Mouse (Mus musculus) kidney, embryonic 15.5 days (tissue): ENCODE data around the gene 4933434E20Rik. TPM values are rescaled to one million over a fixed set of nuclear protein-coding genes. Genes with fewer than 3 reads are reported as not detected.

Experiments
- ATAC-seq: fragments of 200-750 bp; cut with Nextera tagmentation; replicated peaks from 2 replicates; pipeline ENCODE4 v1.8.0; 2017; ENCODE audit warnings: moderate TSS enrichment; ENCODE audit not compliant: low FRiP score
- H3K27ac ChIP-seq: fragments of 300-500 bp; sonication (generic); 2 replicates; pipeline ENCODE4 v1.5.1; 2015; ENCODE audit warnings: mild to moderate bottlenecking, inconsistent platforms
- H3K27me3 ChIP-seq: fragments of 300-500 bp; sonication (generic); 2 replicates; pipeline ENCODE4 v1.6.1; 2015; ENCODE audit warnings: inconsistent platforms
- H3K36me3 ChIP-seq: fragments of 300-500 bp; sonication (generic); 2 replicates; pipeline ENCODE4 v1.6.1; 2015; ENCODE audit warnings: inconsistent platforms
- H3K4me1 ChIP-seq: fragments of 300-500 bp; sonication (generic); 2 replicates; pipeline ENCODE4 v1.6.1; 2015; ENCODE audit warnings: inconsistent platforms
- H3K4me2 ChIP-seq: fragments of 300-500 bp; sonication (generic); 2 replicates; pipeline ENCODE4 v1.6.1; 2015; ENCODE audit warnings: moderate library complexity, mild to moderate bottlenecking, inconsistent platforms
- H3K4me3 ChIP-seq: fragments of 300-500 bp; sonication (generic); replicated peaks from 2 replicates; pipeline ENCODE4 v1.5.1; 2015; ENCODE audit warnings: mild to moderate bottlenecking, inconsistent platforms
- H3K9ac ChIP-seq: fragments of 300-500 bp; sonication (generic); 2 replicates; pipeline ENCODE4 v1.6.1; 2015; ENCODE audit warnings: mild to moderate bottlenecking, inconsistent platforms
- H3K9me3 ChIP-seq: fragments of 300-500 bp; sonication (generic); replicated peaks from 2 replicates; pipeline ENCODE4 v1.6.1; 2016; ENCODE audit warnings: inconsistent platforms
- WGBS: fragments of 180-500 bp; shearing (Covaris S2); methylation state at CpG from one replicate; pipeline ENCODE4 v1.1.7; 2015; ENCODE audit warnings: mixed read lengths; 5-methylcytosine and 5-hydroxymethylcytosine counted together
- microRNA counts: library from miRNA; unstranded; fragments of <30 nt; microRNA quantifications from one replicate; lab custom pipeline; 2016
- microRNA-seq: library from miRNA; unstranded; fragments of <30 nt; microRNA quantifications from one replicate; pipeline ENCODE4, GENCODE M21; 2016
- polyA plus RNA-seq: library from polyadenylated mRNA; unstranded; fragments of >200 nt; fragmentation: Nextera tagmentation; extraction: Ambion mirVana; gene quantifications from 2 replicates; pipeline ENCODE4 v1.2.1, GENCODE M21; 2015

Gene 4933434E20Rik
- polyA plus RNA-seq, 1 experiment from 2014 or later, result 172 TPM

DNA sequence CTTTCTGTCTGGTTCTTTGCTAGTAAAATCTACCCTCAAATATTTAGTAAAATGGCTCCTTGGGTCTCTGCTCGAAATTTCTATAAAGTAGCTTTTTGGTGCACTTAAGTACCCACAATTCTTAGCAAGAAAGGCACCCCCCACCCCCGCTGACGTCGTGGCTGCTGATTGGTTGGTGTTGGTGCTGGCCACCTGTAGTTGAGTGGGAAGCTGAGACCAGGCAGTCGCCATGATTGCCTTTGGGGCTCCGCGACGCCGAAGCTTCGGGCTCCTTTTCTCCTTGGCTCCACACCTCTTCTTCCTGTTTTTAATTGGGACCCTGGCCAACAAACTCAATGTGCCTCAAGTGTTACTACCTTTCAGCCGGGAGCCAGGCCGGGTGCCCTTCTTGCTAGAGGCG is 52.5 kb downstream of the 4933434E20Rik start, which contains the start of gene Nup210l:
Nup210l (plus strand) TSS at position 195 of the 400 bp plus-strand sequence.
- no peak within 1 kb of the TSS for H3K4me3 ChIP-seq
- 86% methylated on average over 13 of the region's 13 CpGs for WGBS
- H3K9ac ChIP-seq, result no peak within 1 kb of the TSS
- no peaks in the 10 kb centered on the region for H3K9me3 ChIP-seq
- ATAC-seq, result no peak
- H3K4me1 ChIP-seq, result peaks cover 4% of the 10 kb centered on the region; the same call in 1 of the 2 replicates
- peaks cover 26% of the 10 kb centered on the region for H3K36me3 ChIP-seq
- no peak within 1 kb of the TSS for H3K4me2 ChIP-seq
- no peaks in the 10 kb centered on the region for H3K27me3 ChIP-seq
- no peak within 1 kb of the TSS for H3K27ac ChIP-seq

DNA sequence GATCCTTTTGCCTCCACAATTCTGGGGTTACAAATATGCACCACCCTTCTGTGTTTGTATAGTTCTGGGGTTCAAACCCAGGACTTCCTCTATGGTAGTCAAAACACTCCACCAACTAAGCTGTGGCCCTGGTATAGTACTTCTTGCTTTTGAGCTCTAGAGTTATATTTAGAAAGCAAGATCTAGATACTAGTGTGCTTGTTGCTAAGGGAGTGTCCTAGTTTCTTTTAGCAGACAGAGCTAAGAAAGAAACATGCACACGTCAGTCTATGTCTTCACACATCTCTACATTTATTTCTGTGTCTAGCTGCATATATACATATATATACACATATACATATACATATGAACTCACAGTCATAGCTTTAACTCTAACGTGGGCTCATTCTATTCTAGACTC is 60.3 kb downstream of the 4933434E20Rik start:
- 82% methylated on average over 2 of the region's 2 CpGs for WGBS
- no peak overlapping the region for H3K9ac ChIP-seq
- no peak overlapping the region for H3K27ac ChIP-seq
- no peaks in the 10 kb centered on the region for H3K36me3 ChIP-seq
- no peaks in the 10 kb centered on the region for H3K27me3 ChIP-seq
- no peaks in the 10 kb centered on the region for H3K9me3 ChIP-seq
- no peak overlapping the region for H3K4me2 ChIP-seq
- H3K4me1 ChIP-seq, result no peaks in the 10 kb centered on the region
- no peak overlapping the region for H3K4me3 ChIP-seq
- ATAC-seq, result no peak

DNA sequence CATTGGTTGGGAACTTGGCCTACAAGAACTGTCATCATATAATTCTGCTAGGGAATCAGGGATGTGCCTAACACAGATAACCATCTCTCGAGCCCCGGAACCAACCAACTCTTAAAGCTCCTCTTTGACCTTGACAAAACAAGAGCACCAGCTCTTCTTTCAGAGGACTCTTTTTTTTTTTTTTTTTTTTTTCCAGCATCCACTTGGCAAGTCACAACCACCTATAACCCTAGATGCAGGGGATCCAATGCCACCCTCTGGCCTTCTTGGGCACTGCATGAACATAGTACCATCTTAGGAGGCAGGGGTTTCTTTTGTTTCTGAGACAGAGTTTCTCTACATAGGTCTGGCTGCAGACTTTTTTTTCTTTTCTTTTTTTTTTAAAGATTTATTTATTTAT is 62.9 kb downstream of the 4933434E20Rik start:
- 76% methylated on average over 2 of the region's 2 CpGs for WGBS
- no peak for ATAC-seq

DNA sequence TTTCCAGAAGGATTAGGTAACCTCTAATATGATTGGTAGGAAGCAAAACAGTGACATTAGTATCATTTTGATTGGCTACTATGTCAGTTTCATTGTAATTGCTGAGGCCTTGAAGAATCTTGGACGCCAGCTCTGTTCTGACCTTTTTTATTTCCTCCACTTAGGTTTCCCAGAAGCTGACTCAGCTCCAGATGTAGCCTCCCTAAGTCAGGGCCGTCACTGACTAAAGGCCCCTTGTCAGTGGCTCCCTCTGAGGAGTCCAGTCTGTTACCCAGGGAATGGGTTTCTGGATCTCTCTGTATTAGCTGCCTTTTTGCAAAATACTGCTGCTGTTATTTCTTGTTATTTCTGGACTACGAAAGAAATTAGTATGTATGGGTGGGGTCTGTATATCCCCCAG is 64.1 kb downstream of the 4933434E20Rik start:
- WGBS, result 44% methylated on average over 3 of the region's 3 CpGs
- no peak overlapping the region for H3K4me3 ChIP-seq
- H3K9ac ChIP-seq, result no peak overlapping the region
- H3K9me3 ChIP-seq, result no peaks in the 10 kb centered on the region
- no peaks in the 10 kb centered on the region for H3K4me1 ChIP-seq
- ATAC-seq, result peak; percentile 79
- peak overlapping the region; percentile 29; the same call in 1 of the 2 replicates for H3K27ac ChIP-seq
- H3K36me3 ChIP-seq, result no peaks in the 10 kb centered on the region
- no peaks in the 10 kb centered on the region for H3K27me3 ChIP-seq
- no peak overlapping the region for H3K4me2 ChIP-seq

More for the DNA sequence above, 62.9 kb downstream of the 4933434E20Rik start:
- no peak overlapping the region for H3K4me3 ChIP-seq
- H3K4me2 ChIP-seq, result no peak overlapping the region
- H3K27me3 ChIP-seq, result no peaks in the 10 kb centered on the region
- H3K9me3 ChIP-seq, result no peaks in the 10 kb centered on the region
- no peak overlapping the region for H3K27ac ChIP-seq
- no peaks in the 10 kb centered on the region for H3K36me3 ChIP-seq
- H3K9ac ChIP-seq, result no peak overlapping the region
- no peaks in the 10 kb centered on the region for H3K4me1 ChIP-seq

MicroRNA genes within 50 kb of the gene (microRNA counts, 519-probe panel; counts per million panel counts)
- 2,734 counts per million, percentile 66 among the panel's probes with 10 or more counts for microRNA mmu-miR-190b (lab: Ali Mortazavi, UCI)

Small RNA genes within 50 kb of the gene (microRNA-seq; reads per million reads assigned to microRNA genes)
- gene Mir190b, result 11.3 reads per million, percentile 30 among the genes with 10 or more reads in this experiment
- 0.89 reads per million for gene Mir7669

Other genes with a start within 250 kb of the 4933434E20Rik start
- gene She, start 220.3 kb upstream of the 4933434E20Rik start, polyA plus RNA-seq, result 6.6 and 7.5 TPM in 2 replicates
- gene Il6ra, start 138.4 kb upstream of the 4933434E20Rik start, polyA plus RNA-seq, result 0.87 and 1.1 TPM in 2 replicates
- 11.9 and 13.2 TPM in 2 replicates for gene Atp8b2, start 88.1 kb upstream of the 4933434E20Rik start, polyA plus RNA-seq
- 174 and 180 TPM in 2 replicates for gene Hax1, start 52.9 kb upstream of the 4933434E20Rik start, polyA plus RNA-seq
- 197 and 201 TPM in 2 replicates for gene Ubap2l, start 992 bp downstream of the 4933434E20Rik start, polyA plus RNA-seq
- 547 and 591 TPM in 2 replicates for gene Tpm3, start 21.0 kb downstream of the 4933434E20Rik start, polyA plus RNA-seq
- gene Nup210l, start 52.5 kb downstream of the 4933434E20Rik start, polyA plus RNA-seq, result 0.40 and 0.45 TPM in 2 replicates
- gene Rps27, start 162.0 kb downstream of the 4933434E20Rik start, polyA plus RNA-seq, result 1,600 and 1,610 TPM in 2 replicates
- 39.8 and 40.8 TPM in 2 replicates for gene Rab13, start 162.1 kb downstream of the 4933434E20Rik start, polyA plus RNA-seq
- gene Jtb, start 180.0 kb downstream of the 4933434E20Rik start, polyA plus RNA-seq, result 96.9 and 105 TPM in 2 replicates
- 3.7 and 6.9 TPM in 2 replicates for gene Creb3l4, start 191.9 kb downstream of the 4933434E20Rik start, polyA plus RNA-seq
- gene Slc39a1, start 196.5 kb downstream of the 4933434E20Rik start, polyA plus RNA-seq, result 101 and 104 TPM in 2 replicates
- 26.1 and 26.7 TPM in 2 replicates for gene Crtc2, start 202.5 kb downstream of the 4933434E20Rik start, polyA plus RNA-seq
- gene Dennd4b, start 213.5 kb downstream of the 4933434E20Rik start, polyA plus RNA-seq, result 3.9 and 4.1 TPM in 2 replicates
- gene Gatad2b, start 241.5 kb downstream of the 4933434E20Rik start, polyA plus RNA-seq, result 12.8 and 16.2 TPM in 2 replicates